Mouse (Mus musculus): Measurements from ENCODE around the gene Smim11. TPM values are rescaled to one million over a fixed set of nuclear protein-coding genes. Genes with fewer than 3 reads are reported as not detected.

Gene Smim11
- polyA plus RNA-seq, 1 experiment from 2014 or later = 122 TPM

DNA sequence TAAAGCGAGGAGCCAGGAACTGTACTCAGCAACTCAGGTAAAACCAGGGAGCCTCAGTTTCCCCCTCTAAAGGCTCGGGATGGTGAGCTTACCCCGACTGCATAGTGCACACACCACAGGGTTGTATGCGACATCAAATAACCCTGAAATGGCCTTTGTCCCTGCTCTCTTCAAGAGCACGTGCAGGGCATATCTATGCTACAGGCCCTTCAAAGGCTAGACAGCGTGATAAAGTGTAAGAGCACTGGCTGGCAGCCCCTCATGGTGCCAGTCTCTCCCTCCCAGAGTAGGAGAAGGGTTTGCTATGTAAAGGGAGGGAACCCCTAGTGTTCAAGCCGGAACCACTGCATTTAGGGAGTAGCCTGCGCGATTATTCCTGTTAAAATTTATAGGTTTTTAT, 55.9 kb downstream of the Smim11 start:
- DNase-seq (ENCODE audit: low spot score) = no peak
- H3K27ac ChIP-seq (replicated peaks) = no peak overlapping the region
- H3K4me3 ChIP-seq = no peak overlapping the region
- no peaks in the 10 kb centered on the region for H3K9me3 ChIP-seq
- no peaks in the 10 kb centered on the region for H3K36me3 ChIP-seq (replicated peaks)
- H3K4me1 ChIP-seq = peaks cover 34% of the 10 kb centered on the region
- 72% methylated on average over 9 of the region's 9 CpGs for WGBS
- H3K27me3 ChIP-seq (replicated peaks; ENCODE audit: low read depth, poor library complexity, severe bottlenecking) = peaks cover 35% of the 10 kb centered on the region

DNA sequence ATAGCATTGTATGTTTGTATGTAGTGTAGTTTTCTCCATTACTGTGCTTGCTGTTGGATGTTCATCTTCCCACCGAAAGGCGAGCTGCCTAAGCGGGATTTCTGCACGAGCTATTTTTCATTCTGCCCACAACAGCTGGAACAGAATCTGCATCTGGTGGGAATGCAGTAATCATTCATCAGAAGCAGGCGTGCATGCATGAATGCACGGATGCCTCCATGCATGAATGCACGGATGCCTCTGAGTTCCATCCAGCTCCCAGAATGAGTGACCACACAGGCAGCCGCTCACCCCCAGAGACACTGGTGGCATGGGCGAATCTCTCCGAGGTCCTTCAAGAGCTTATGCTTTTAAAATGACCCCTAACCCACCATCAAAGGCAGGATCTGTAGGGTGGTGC, 56.5 kb downstream of the Smim11 start:
- H3K27me3 ChIP-seq (replicated peaks; ENCODE audit: low read depth, poor library complexity, severe bottlenecking) = peaks cover 35% of the 10 kb centered on the region
- H3K9me3 ChIP-seq = no peaks in the 10 kb centered on the region
- H3K36me3 ChIP-seq (replicated peaks) = no peaks in the 10 kb centered on the region
- no peak overlapping the region for H3K27ac ChIP-seq (replicated peaks)
- WGBS = 64% methylated on average over 10 of the region's 10 CpGs
- no peak for DNase-seq (ENCODE audit: low spot score)
- no peak overlapping the region for H3K4me3 ChIP-seq
- H3K4me1 ChIP-seq = peaks cover 34% of the 10 kb centered on the region

DNA sequence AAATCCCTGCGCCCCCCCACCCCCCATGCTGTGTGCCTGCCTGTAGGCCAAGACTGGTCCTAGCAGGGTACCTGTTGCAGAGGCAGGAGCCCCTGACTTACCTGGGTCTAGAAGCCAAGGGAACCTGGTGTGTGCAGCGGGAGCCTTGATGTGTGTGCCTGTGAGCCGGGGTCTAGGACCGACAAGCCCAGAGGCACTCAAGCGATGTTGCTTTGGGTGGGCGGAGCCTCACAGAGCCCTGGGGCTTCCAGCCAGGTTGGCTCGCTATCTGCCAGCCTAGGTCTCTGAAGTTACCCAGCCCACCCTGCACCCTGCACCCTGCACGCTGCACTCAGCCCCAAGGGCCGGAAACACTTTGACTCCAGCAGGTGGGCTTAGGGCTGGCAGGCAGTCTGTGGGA, 57.6 kb downstream of the Smim11 start:
- H3K27me3 ChIP-seq (replicated peaks; ENCODE audit: low read depth, poor library complexity, severe bottlenecking) = peaks cover 35% of the 10 kb centered on the region
- DNase-seq (ENCODE audit: low spot score) = peak; percentile 36
- H3K9me3 ChIP-seq = no peaks in the 10 kb centered on the region
- H3K27ac ChIP-seq (replicated peaks) = 0 out of 2 replicates have a peak overlapping the region, but pooled peaks have one; percentile 11
- H3K36me3 ChIP-seq (replicated peaks) = no peaks in the 10 kb centered on the region
- H3K4me1 ChIP-seq = peaks cover 31% of the 10 kb centered on the region
- peak overlapping the region; percentile 6; the same call in 1 of the 2 replicates for H3K4me3 ChIP-seq
- 20% methylated on average over 9 of the region's 9 CpGs for WGBS

DNA sequence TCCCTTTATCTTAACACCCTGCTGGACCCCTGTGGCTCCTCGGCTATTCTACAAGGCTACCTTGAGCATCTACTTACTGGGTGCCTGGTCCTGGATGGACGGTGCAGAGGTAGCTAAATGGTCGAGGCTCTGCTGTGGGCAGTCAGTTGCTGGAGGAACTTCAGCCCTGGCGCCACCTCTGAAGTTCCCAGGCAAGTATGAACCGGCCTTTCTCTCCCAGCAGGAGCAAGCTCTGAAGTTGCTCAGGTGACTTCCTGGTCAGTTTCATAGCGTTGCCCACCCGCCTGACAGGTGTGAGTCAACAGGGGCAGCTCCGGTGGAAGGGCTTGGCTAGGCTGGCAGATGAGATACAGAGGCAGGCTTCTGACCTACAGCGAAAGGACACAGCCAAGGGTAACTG, 58.1 kb downstream of the Smim11 start, which contains the start of gene Kcne1:
TSS of gene Kcne1 (minus strand) at position 240 of the 400 bp plus-strand sequence.
- WGBS = 51% methylated on average over 9 of the region's 9 CpGs
- DNase-seq (ENCODE audit: low spot score) = no peak
- H3K27ac ChIP-seq (replicated peaks) = 0 out of 2 replicates have a peak within 1 kb of the TSS, but pooled peaks have one; percentile 11
- H3K36me3 ChIP-seq (replicated peaks) = no peaks in the 10 kb centered on the region
- peaks cover 35% of the 10 kb centered on the region for H3K27me3 ChIP-seq (replicated peaks; ENCODE audit: low read depth, poor library complexity, severe bottlenecking)
- peak within 1 kb of the TSS; percentile 6; the same call in 1 of the 2 replicates for H3K4me3 ChIP-seq
- no peaks in the 10 kb centered on the region for H3K9me3 ChIP-seq
- peaks cover 31% of the 10 kb centered on the region for H3K4me1 ChIP-seq

DNA sequence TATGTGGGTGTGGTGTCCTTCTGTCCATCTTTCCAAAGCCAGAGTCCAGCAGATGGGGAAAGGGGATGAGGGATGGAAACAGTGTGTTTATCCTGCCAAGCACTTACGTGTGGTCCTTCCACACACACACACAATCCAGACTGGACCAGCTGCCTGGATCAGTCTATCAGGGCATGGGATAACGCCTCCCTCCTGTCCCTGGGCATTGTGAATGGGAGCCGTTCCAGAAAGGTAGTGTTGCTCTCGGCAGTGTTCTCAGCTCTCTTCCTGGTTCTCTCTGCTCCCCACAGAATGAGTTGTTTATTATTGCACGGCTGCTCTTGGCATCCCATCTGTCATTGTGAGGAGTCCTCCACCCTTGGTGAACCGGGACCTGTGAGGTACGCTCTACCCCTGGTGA, 59.6 kb downstream of the Smim11 start:
- WGBS = 86% methylated on average over 7 of the region's 7 CpGs
- no peak overlapping the region for H3K27ac ChIP-seq (replicated peaks)
- H3K27me3 ChIP-seq (replicated peaks; ENCODE audit: low read depth, poor library complexity, severe bottlenecking) = peaks cover 35% of the 10 kb centered on the region
- H3K4me1 ChIP-seq = peaks cover 33% of the 10 kb centered on the region
- H3K36me3 ChIP-seq (replicated peaks) = no peaks in the 10 kb centered on the region
- H3K4me3 ChIP-seq = no peak overlapping the region
- no peaks in the 10 kb centered on the region for H3K9me3 ChIP-seq
- DNase-seq (ENCODE audit: low spot score) = no peak

Other genes starting within 250 kb of the Smim11 start
- 127 and 129 TPM in 2 replicates for gene Mrps6, start 243.0 kb upstream of the Smim11 start, polyA plus RNA-seq (2016; fragmentation: Nextera tagmentation; extraction: Ambion mirVana)
- 0.28 TPM in 1 of 2 replicates, not detected in the other for gene Gm49711, start 243.0 kb upstream of the Smim11 start, polyA plus RNA-seq (2016; fragmentation: Nextera tagmentation; extraction: Ambion mirVana)
- 11.6 and 12.7 TPM in 2 replicates for gene Slc5a3, start 243.0 kb upstream of the Smim11 start, polyA plus RNA-seq (2016; fragmentation: Nextera tagmentation; extraction: Ambion mirVana)
- 0.38 and 0.47 TPM in 2 replicates for gene Kcne2, start 8.9 kb upstream of the Smim11 start, polyA plus RNA-seq (2016; fragmentation: Nextera tagmentation; extraction: Ambion mirVana)
- gene Fam243, start 20.2 kb downstream of the Smim11 start, polyA plus RNA-seq (2016; fragmentation: Nextera tagmentation; extraction: Ambion mirVana) = not detected in 2 replicates
- gene Kcne1, start 58.2 kb downstream of the Smim11 start, polyA plus RNA-seq (2016; fragmentation: Nextera tagmentation; extraction: Ambion mirVana) = 0.29 and 1.1 TPM in 2 replicates
- gene Rcan1, start 169.6 kb downstream of the Smim11 start, polyA plus RNA-seq (2016; fragmentation: Nextera tagmentation; extraction: Ambion mirVana) = 32.8 and 38.2 TPM in 2 replicates
- 5.0 and 5.6 TPM in 2 replicates for gene Clic6, start 184.4 kb downstream of the Smim11 start, polyA plus RNA-seq (2016; fragmentation: Nextera tagmentation; extraction: Ambion mirVana)

Data from embryonic facial prominence, embryonic 10.5 days (tissue).